Mouse (Mus musculus) retina, adult 2 months (tissue): Measurements from ENCODE around the gene Wdr19.
"Not testable (repeated sequence)": the region's sequence is repeated elsewhere in the genome, so short reads cannot be mapped to it uniquely, and the experiment has no call there.

Experiments
- DNase-seq: peaks from one replicate; pipeline ENCODE4 v3.0.0-alpha.2; 2012; ENCODE audit warnings: low read depth, low spot score

The Wdr19 gene

DNA sequence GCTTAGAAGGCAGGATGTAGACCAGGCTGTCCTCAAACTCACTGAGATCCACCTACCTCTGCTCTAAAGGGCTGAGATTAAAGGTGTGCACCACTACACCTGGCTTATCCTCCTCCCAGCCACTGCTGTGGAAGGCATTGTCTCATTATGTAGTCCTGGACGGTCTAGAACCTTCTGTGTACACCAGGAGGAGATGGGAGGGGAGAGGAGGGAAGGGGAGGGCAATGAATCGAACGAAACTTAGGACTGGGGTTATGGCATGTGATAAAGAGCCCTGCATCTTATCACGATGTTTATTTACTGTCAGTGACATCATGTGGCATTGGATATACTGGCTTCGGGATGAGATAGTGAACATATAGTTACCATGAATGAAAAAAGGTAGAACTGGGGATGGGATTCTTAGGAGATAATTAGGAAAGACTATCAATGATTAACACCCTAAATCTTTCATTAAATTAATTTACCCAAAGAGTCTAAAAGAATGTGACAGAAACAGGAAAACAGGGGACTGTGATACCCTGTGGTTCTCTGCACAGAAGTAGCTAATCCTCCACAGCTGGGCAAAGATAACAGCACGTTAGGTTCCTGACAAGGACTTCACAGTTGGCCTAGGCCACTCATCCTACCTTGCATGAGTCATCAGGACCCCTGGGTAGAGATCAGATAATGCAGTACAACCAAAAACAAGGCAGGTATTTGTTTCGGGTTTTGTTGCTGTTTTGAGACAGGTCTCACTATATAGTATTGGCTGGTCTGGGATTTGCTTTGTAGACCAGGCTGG is 98.9 kb downstream of the Wdr19 start:
- no peak for DNase-seq

DNA sequence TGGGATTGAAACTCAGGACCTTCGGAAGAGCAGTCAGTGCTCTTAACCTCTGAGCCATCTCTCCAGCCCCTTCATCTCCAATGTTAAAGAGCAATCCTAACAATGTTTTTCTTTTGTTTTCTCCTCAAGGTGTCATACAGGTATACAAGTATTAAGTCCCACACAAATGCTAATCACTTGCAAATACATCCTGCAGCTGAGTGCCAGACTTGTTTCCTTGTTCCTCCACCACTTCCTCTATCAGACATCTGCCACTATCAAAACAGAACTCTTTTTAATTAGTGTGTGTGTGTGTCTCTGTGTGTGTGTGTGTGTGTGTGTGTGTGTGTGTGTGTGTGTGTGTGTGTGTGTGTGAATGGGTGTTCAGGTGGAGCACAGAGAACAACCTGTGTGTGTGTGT is 100.1 kb downstream of the Wdr19 start:
- not testable (repeated sequence) for DNase-seq

DNA sequence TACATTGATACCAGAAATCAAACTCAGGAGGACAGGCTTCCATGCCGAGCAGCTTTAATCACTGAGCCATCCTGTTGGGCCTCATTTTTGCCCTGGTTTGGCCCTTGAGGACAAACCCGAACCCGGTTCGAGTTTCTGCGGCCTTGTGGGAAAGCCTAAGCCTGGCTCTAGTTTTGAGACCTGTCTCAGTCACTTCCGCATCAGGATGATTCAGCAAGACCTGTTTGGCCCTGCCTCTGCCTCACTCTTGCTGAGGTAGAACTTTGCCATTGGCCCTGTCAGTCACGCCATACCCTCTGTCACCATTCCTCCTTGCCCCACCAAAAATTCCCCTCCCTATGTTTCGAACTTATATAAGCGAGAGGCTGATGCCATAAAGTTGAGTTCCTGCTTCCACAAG is 100.6 kb downstream of the Wdr19 start:
- DNase-seq: no peak

- DNase-seq: no peak
Measured at GRCm38 (mm10) chr5:65305516-65305915, 106.0 kb downstream of the Wdr19 start.

GRCm38 (mm10) chr5:65308208-65308607 is 108.7 kb downstream of the Wdr19 start:
- DNase-seq: no peak

DNA sequence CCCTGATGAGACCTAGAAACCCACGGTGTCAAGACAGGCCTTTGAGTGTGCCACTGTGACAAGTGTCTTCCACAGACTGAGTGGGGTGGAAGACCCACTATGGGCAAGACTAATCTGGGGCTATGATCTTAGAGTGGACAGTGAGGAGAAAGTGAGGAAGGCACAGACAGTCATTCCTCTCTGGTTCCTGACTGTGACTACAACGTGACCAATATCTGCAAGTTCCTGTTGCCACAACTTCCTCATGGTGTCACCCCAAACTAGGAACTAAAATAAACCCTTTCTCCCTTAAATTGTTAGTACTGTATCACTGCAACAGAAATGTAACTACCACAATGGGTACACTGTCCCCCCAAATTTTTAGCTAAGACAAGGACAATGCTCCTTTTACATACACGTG is 109.4 kb downstream of the Wdr19 start:
- DNase-seq: no peak
